Mouse (Mus musculus) c-Kit-positive CD71-negative TER-119-negative erythroid progenitor cells, embryonic 14.5 days (primary cell): ENCODE data around the gene Noto.

Experiments
- DNase-seq: peaks from one replicate; pipeline ENCODE4 v3.0.0-alpha.2; 2013; ENCODE audit warnings: low read depth

Noto gene

GRCm38 (mm10) chr6:85477366-85477917, 53.8 kb downstream of the Noto start:
- DNase-seq = peak; percentile 12

- DNase-seq = no peak
Measured at GRCm38 (mm10) chr6:85478416-85478815, 54.7 kb downstream of the Noto start.
